In the genomic region with DNA sequence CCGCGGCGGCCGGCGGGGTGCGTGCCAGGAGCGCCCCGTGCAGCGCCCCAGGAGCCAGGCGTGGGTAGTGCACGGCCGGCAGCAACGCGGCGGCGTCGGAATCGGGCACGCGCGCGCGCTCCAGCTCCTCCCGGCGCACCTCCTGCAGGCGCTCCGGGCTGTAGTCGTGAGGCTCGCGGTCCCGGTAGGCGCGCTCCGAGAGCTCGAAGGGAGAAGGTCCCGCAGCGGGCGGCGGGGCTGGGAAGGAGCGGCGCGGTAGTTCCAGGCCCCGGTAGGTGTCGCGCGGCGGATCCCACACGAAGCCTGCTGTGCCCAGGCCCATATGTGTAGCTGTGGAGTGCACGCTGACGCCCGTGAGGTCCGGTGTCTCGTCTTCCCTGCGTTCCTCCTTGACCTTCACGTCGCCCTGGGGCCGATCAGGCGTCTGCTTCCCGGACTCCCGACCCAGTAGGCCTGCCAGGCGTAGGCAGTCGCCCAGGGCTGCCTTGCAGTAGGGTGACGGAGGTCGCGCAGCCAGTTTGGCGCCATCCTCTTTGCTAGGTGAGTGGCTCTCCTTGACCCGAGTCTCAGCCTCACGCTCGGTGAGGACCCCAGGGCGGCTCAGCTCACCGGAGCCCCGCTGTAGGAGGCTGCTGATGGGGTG, we compare ENCODE assay signal across 7 mouse cellular contexts. TPM values are rescaled to one million over a fixed set of nuclear protein-coding genes. Genes with fewer than 3 reads are reported as not detected.
DNase-seq lines count a peak whose midpoint lies in the region; ATAC-seq lines count a peak whose summit lies in the region.

No protein-coding gene starts in this region.

- peak overlapping the region; percentile 47 for H3K4me3 ChIP-seq in intestine, embryonic 15.5 days (replicated peaks)
- peak overlapping the region; percentile 65 for H3K4me3 ChIP-seq in midbrain, embryonic 10.5 days

- WGBS in intestine, embryonic 15.5 days = 3% methylated on average over 72 of the region's 72 CpGs
- 2% methylated on average over 72 of the region's 72 CpGs for WGBS in midbrain, embryonic 10.5 days

- peak overlapping the region; percentile 49 for H3K9ac ChIP-seq in intestine, embryonic 15.5 days

- no peaks in the 10 kb centered on the region for H3K9me3 ChIP-seq in intestine, embryonic 15.5 days
- no peaks in the 10 kb centered on the region for H3K9me3 ChIP-seq in midbrain, embryonic 10.5 days (replicated peaks)

- peak; percentile 95 for ATAC-seq in intestine, embryonic 15.5 days

- DNase-seq in adrenal gland, postnatal 10 days = peak; percentile 90
- peak; percentile 91 for DNase-seq in embryo, embryonic 11 days
- peak; percentile 75 to 84 for DNase-seq in gastrocnemius, postnatal 4 days (ENCODE audit: low spot score in 2 of 2)
- DNase-seq in left cerebral cortex, postnatal 36 days (ENCODE audit: low spot score in 2 of 2) = peak; percentile 78 to 88
- peak; percentile 80 for DNase-seq in midbrain, embryonic 10.5 days (ENCODE audit: low spot score)
- DNase-seq in skeletal muscle tissue, adult 2 months (ENCODE audit: low read depth, low spot score) = peak; percentile 47

- no peaks in the 10 kb centered on the region for H3K27me3 ChIP-seq in intestine, embryonic 15.5 days (replicated peaks)
- peaks cover 34% of the 10 kb centered on the region for H3K27me3 ChIP-seq in midbrain, embryonic 10.5 days (ENCODE audit: low read depth, poor library complexity, severe bottlenecking)

- intact Hi-C loops in left cerebral cortex, postnatal 36 days (cut with DNase I) = loop anchor here (5.0 kb wide), 1 partner anchor 69 kb away; no protein-coding TSS in a partner anchor

- H3K4me2 ChIP-seq in intestine, embryonic 15.5 days (replicated peaks) = peak overlapping the region; percentile 97

- H3K27ac ChIP-seq in intestine, embryonic 15.5 days = peak overlapping the region; percentile 3; the same call in 1 of the 2 replicates
- peak overlapping the region; percentile 77 for H3K27ac ChIP-seq in midbrain, embryonic 10.5 days (replicated peaks)

- peaks cover 6% of the 10 kb centered on the region; the same call in 1 of the 2 replicates for H3K4me1 ChIP-seq in intestine, embryonic 15.5 days (replicated peaks)
- peaks cover 18% of the 10 kb centered on the region for H3K4me1 ChIP-seq in midbrain, embryonic 10.5 days

- H3K36me3 ChIP-seq in intestine, embryonic 15.5 days = peaks cover 5% of the 10 kb centered on the region; the same call in 1 of the 2 replicates
- H3K36me3 ChIP-seq in midbrain, embryonic 10.5 days = peaks cover 26% of the 10 kb centered on the region

RNA-seq across cellular contexts. Expression of a gene that starts 18.8 kb away (rescaled TPM):
- total RNA-seq in adrenal gland, postnatal 10 days (2021) = not detected
- total RNA-seq in gastrocnemius, postnatal 4 days (2021) = not detected
- polyA plus RNA-seq in intestine, embryonic 15.5 days (2015; fragmentation: Nextera tagmentation; extraction: Ambion mirVana) = not detected in 2 replicates
- total RNA-seq in left cerebral cortex, postnatal 36 days (2021) = not detected
- polyA plus RNA-seq in midbrain, embryonic 10.5 days (2016; fragmentation: Nextera tagmentation; extraction: Ambion mirVana) = not detected in 2 replicates

RNA-seq across cellular contexts. Expression of a gene that starts 20.3 kb away (rescaled TPM):
- total RNA-seq in adrenal gland, postnatal 10 days (2021) = under 1 TPM; 0.63 to 0.97 TPM
- total RNA-seq in gastrocnemius, postnatal 4 days (2021) = not detected
- 0.61 and 1.4 TPM in 2 replicates for polyA plus RNA-seq in intestine, embryonic 15.5 days (2015; fragmentation: Nextera tagmentation; extraction: Ambion mirVana)
- not detected for total RNA-seq in left cerebral cortex, postnatal 36 days (2021)
- 0.62 and 0.73 TPM in 2 replicates for polyA plus RNA-seq in midbrain, embryonic 10.5 days (2016; fragmentation: Nextera tagmentation; extraction: Ambion mirVana)

Comparison
In these comparisons a context has a peak if more than half of its experiments do, and no peak if none do; other contexts are left out.
1. Peak in every context shown above with its lines: DNase-seq, ATAC-seq, H3K4me3 ChIP-seq and H3K27ac ChIP-seq.